14 mouse cellular contexts compared by ENCODE assay signal in the genomic region with DNA sequence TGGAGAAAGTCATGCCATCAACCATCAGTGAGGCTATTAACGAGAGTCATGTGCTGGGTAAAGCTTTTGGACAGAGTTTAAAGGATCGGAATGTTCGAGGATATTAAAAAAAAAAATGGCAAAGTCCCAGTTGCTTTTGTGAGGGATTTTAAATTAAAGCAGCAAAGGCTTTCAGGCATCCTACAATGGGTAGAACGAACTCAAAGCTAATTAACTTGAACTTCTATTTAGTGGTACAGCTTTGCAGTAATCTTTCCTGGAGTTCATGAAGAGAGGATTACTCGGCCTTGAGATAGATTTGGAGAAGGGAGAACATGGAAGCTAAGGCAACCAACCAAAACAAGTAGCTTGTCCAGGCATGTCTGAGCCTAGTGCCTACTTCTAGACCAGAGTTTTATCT.
"Had no signal": no experiment of that assay in that cellular context is flagged by ENCODE, and none has a peak within 500 bp of the region (broad histone marks: within the 10 kb centered on the region; RNA-seq: fewer than 3 reads in every experiment).

No protein-coding gene starts in this region.

- H3K27me3 ChIP-seq: kidney, embryonic 15.5 days; limb, embryonic 12.5 days; liver, embryonic 15.5 days; lung, embryonic 15.5 days; midbrain, embryonic 12.5 days; stomach, embryonic 15.5 days had no signal

- H3K36me3 ChIP-seq: kidney, embryonic 15.5 days; limb, embryonic 12.5 days; liver, embryonic 15.5 days; lung, embryonic 15.5 days; midbrain, embryonic 12.5 days; stomach, embryonic 15.5 days had no signal

- H3K9me3 ChIP-seq: kidney, embryonic 15.5 days; limb, embryonic 12.5 days; liver, embryonic 15.5 days; lung, embryonic 15.5 days; midbrain, embryonic 12.5 days; stomach, embryonic 15.5 days had no signal

- H3K4me2 ChIP-seq: kidney, embryonic 15.5 days; limb, embryonic 12.5 days; liver, embryonic 11.5 days; liver, embryonic 15.5 days; lung, embryonic 15.5 days; midbrain, embryonic 12.5 days; stomach, embryonic 15.5 days had no signal

- DNase-seq: kidney, adult 18-20 months; kidney, postnatal 14 days; layer of hippocampus, adult 9-11 months; layer of hippocampus, postnatal 36 days; right cerebral cortex, postnatal 14 days; thymus, adult 2 months; thymus, postnatal 25 days had no signal

- H3K4me1 ChIP-seq: kidney, embryonic 15.5 days; limb, embryonic 12.5 days; liver, embryonic 15.5 days; lung, embryonic 15.5 days; midbrain, embryonic 12.5 days; stomach, embryonic 15.5 days had no signal

- H3K27ac ChIP-seq: kidney, embryonic 15.5 days; limb, embryonic 12.5 days; liver, embryonic 15.5 days; lung, embryonic 15.5 days; midbrain, embryonic 12.5 days; stomach, embryonic 15.5 days had no signal

- H3K9ac ChIP-seq: kidney, embryonic 15.5 days; limb, embryonic 12.5 days; liver, embryonic 15.5 days; lung, embryonic 15.5 days; midbrain, embryonic 12.5 days; stomach, embryonic 15.5 days had no signal

- H3K4me3 ChIP-seq: kidney, embryonic 15.5 days; limb, embryonic 12.5 days; liver, embryonic 15.5 days; lung, embryonic 15.5 days; midbrain, embryonic 12.5 days; stomach, embryonic 15.5 days had no signal
